ENCODE assay signal across 8 mouse cellular contexts in genomic region chr15:8659483-8659971, GRCm38 (mm10). TPM values are rescaled to one million over a fixed set of nuclear protein-coding genes. Genes with fewer than 3 reads are reported as not detected.
DNase-seq lines count a peak whose midpoint lies in the region; ATAC-seq and TF ChIP-seq lines count a peak whose summit lies in the region.
"Had no signal": no experiment of that assay in that cellular context is flagged by ENCODE, and none has a peak within 500 bp of the region (broad histone marks: within the 10 kb centered on the region; RNA-seq: fewer than 3 reads in every experiment).

No protein-coding gene starts in this region.

- TF ChIP-seq CTCF in kidney, adult 2 months (conservative IDR thresholded peaks at IDR 0.05; ENCODE audit: insufficient read depth, insufficient read length, low read depth, low read length), result no peak

- peak; percentile 64; the same call in 1 of the 2 replicates for ATAC-seq in embryonic facial prominence, embryonic 11.5 days (replicated peaks; ENCODE audit: insufficient number of reproducible peaks, low FRiP score, low TSS enrichment, low read depth)

- H3K4me3 ChIP-seq in kidney, adult 2 months (ENCODE audit: insufficient read depth, low read depth, low read length), result no peak overlapping the region
- H3K4me3 ChIP-seq in embryonic facial prominence, embryonic 11.5 days (ENCODE audit: low read depth, low read length), result no peak overlapping the region
- H3K4me3 ChIP-seq: liver, embryonic 15.5 days had no signal

- no peaks in the 10 kb centered on the region for H3K9me3 ChIP-seq in embryonic facial prominence, embryonic 11.5 days (replicated peaks; ENCODE audit: control insufficient read depth, low read length)
- H3K9me3 ChIP-seq: liver, embryonic 15.5 days had no signal

- no peak overlapping the region for H3K4me2 ChIP-seq in embryonic facial prominence, embryonic 11.5 days (ENCODE audit: low read depth, low read length)
- H3K4me2 ChIP-seq: liver, embryonic 15.5 days had no signal

- no peaks in the 10 kb centered on the region for H3K4me1 ChIP-seq in kidney, adult 2 months (ENCODE audit: control insufficient read depth, insufficient read depth, low read length)
- H3K4me1 ChIP-seq in embryonic facial prominence, embryonic 11.5 days (ENCODE audit: control insufficient read depth, insufficient read depth, low read length), result peaks cover 4% of the 10 kb centered on the region; the same call in 1 of the 2 replicates

- H3K36me3 ChIP-seq in kidney, adult 2 months (ENCODE audit: control insufficient read depth, insufficient read depth, low read length), result no peaks in the 10 kb centered on the region
- no peaks in the 10 kb centered on the region for H3K36me3 ChIP-seq in embryonic facial prominence, embryonic 11.5 days (replicated peaks; ENCODE audit: control insufficient read depth, insufficient read depth, low read depth, low read length)
- H3K36me3 ChIP-seq: liver, embryonic 15.5 days had no signal

- H3K9ac ChIP-seq in embryonic facial prominence, embryonic 11.5 days (replicated peaks; ENCODE audit: low read length), result no peak overlapping the region
- H3K9ac ChIP-seq: liver, embryonic 15.5 days had no signal

- no peak for TF ChIP-seq POLR2A in kidney, adult 2 months (IDR thresholded peaks at IDR 0.05; ENCODE audit: low read depth, low read length)

- H3K27ac ChIP-seq in kidney, adult 2 months (ENCODE audit: insufficient read depth, low read depth, low read length), result no peak overlapping the region
- peak overlapping the region; percentile 31 for H3K27ac ChIP-seq in embryonic facial prominence, embryonic 11.5 days (replicated peaks; ENCODE audit: low read depth, low read length)
- H3K27ac ChIP-seq: liver, embryonic 15.5 days had no signal

- H3K27me3 ChIP-seq in kidney, adult 2 months (replicated peaks; ENCODE audit: control insufficient read depth, insufficient read depth, low read length), result no peaks in the 10 kb centered on the region
- no peaks in the 10 kb centered on the region for H3K27me3 ChIP-seq in embryonic facial prominence, embryonic 11.5 days (ENCODE audit: control insufficient read depth, insufficient read depth, low read length)

- peak; percentile 44 to 64 for DNase-seq in kidney, postnatal 4 days
- DNase-seq in kidney, adult 2 months, result no peak
- DNase-seq in embryonic facial prominence, embryonic 11.5 days (ENCODE audit: low spot score), result peak; percentile 59
- DNase-seq in heart, postnatal 4 days, result peak; percentile 35
- peak; percentile 65 for DNase-seq in neural tube, embryonic 10.5 days (ENCODE audit: extremely low spot score, low spot score)
- no peak for DNase-seq in liver
- no peak for DNase-seq in lung, postnatal 36 days

- WGBS in kidney, adult 2 months, result 40% methylated on average over 8 of the region's 8 CpGs
- WGBS in embryonic facial prominence, embryonic 11.5 days, result 10% methylated on average over 8 of the region's 8 CpGs

RNA-seq across cellular contexts. Expression of gene Slc1a3, which starts 51.0 kb away (rescaled TPM):
- 4.2 and 6.4 TPM in 2 replicates for polyA plus RNA-seq in kidney, adult 2 months (2012; rRNA removed)
- 29.1 and 33.8 TPM in 2 replicates for polyA plus RNA-seq in embryonic facial prominence, embryonic 11.5 days (2014; fragmentation: Nextera tagmentation; extraction: Ambion mirVana)
- 1 to 10 TPM; 2.3 to 2.8 TPM for total RNA-seq in heart, postnatal 4 days (2021)

Comparison
In these comparisons a context has a peak if more than half of its experiments do, and no peak if none do; other contexts are left out.
1. DNase-seq: peak in kidney, postnatal 4 days (2 of 2), embryonic facial prominence, embryonic 11.5 days (single experiment), heart, postnatal 4 days (single experiment) and neural tube, embryonic 10.5 days (single experiment); none in kidney, adult 2 months (single experiment), liver (single experiment) and lung, postnatal 36 days (single experiment).